Mouse (Mus musculus): ENCODE measurements at regions not wholly inside any gene's neighbourhood (a gene's known extent, or its start where the extent isn't known, plus 50 kb on each side); places are given as distances from the start of the nearest gene placed in this dataset.

- H3K4me3 ChIP-seq (ENCODE audit: insufficient read depth, low read depth, low read length): no peak overlapping the region
- H3K27ac ChIP-seq (replicated peaks; ENCODE audit: low read depth, low read length): no peak overlapping the region
- H3K4me1 ChIP-seq (ENCODE audit: control insufficient read depth, insufficient read depth, insufficient read length, low read length): no peaks in the 10 kb centered on the region
These were observed 121.9 kb downstream of the Gm10260 start for GRCm38 (mm10) chr13:97638457-97639088.

- no peaks in the 10 kb centered on the region for H3K4me1 ChIP-seq (ENCODE audit: control insufficient read depth, insufficient read depth, insufficient read length, low read length)
- H3K4me3 ChIP-seq (ENCODE audit: insufficient read depth, low read depth, low read length): no peak overlapping the region
- H3K27ac ChIP-seq (replicated peaks; ENCODE audit: low read depth, low read length): no peak overlapping the region
These were observed 122.9 kb downstream of the Gm10260 start for GRCm38 (mm10) chr13:97637506-97637905.

GRCm38 (mm10) chr13:97634041-97634788 lies 126.2 kb downstream of the Gm10260 start:
- no peaks in the 10 kb centered on the region for H3K4me1 ChIP-seq (ENCODE audit: control insufficient read depth, insufficient read depth, insufficient read length, low read length)

GRCm38 (mm10) chr13:97633551-97633950 lies 126.9 kb downstream of the Gm10260 start:
- Histone ChIP-seq H3K27ac (replicated peaks; ENCODE audit: low read depth, low read length) (no peak overlapping the region), H3K4me3 (ENCODE audit: insufficient read depth, low read depth, low read length) (no peak overlapping the region), H3K4me1 (ENCODE audit: control insufficient read depth, insufficient read depth, insufficient read length, low read length) (no peaks in the 10 kb centered on the region)

More at GRCm38 (mm10) chr13:97634041-97634788, 126.2 kb downstream of the Gm10260 start:
- no peak overlapping the region for H3K27ac ChIP-seq (replicated peaks; ENCODE audit: low read depth, low read length)
- H3K4me3 ChIP-seq (ENCODE audit: insufficient read depth, low read depth, low read length): no peak overlapping the region

GRCm38 (mm10) chr13:97631872-97632402 lies 128.5 kb downstream of the Gm10260 start:
- Histone ChIP-seq H3K4me3 (ENCODE audit: insufficient read depth, low read depth, low read length) (no peak overlapping the region), H3K27ac (replicated peaks; ENCODE audit: low read depth, low read length) (no peak overlapping the region), H3K4me1 (ENCODE audit: control insufficient read depth, insufficient read depth, insufficient read length, low read length) (no peaks in the 10 kb centered on the region)

- Histone ChIP-seq H3K4me1 (ENCODE audit: control insufficient read depth, insufficient read depth, insufficient read length, low read length) (no peaks in the 10 kb centered on the region), H3K27ac (replicated peaks; ENCODE audit: low read depth, low read length) (no peak overlapping the region), H3K4me3 (ENCODE audit: insufficient read depth, low read depth, low read length) (no peak overlapping the region)
These were observed 129.5 kb downstream of the Gm10260 start for GRCm38 (mm10) chr13:97630921-97631320.

- H3K27ac ChIP-seq (replicated peaks; ENCODE audit: low read depth, low read length): no peak overlapping the region
- no peaks in the 10 kb centered on the region; the same call in 1 of the 2 replicates for H3K4me1 ChIP-seq (ENCODE audit: control insufficient read depth, insufficient read depth, insufficient read length, low read length)
These were observed 131.8 kb downstream of the Gm10260 start for GRCm38 (mm10) chr13:97628608-97629007.

GRCm38 (mm10) chr13:97627247-97627646 lies 133.2 kb downstream of the Gm10260 start:
- H3K27ac ChIP-seq (replicated peaks; ENCODE audit: low read depth, low read length): no peak overlapping the region
- no peaks in the 10 kb centered on the region; the same call in 1 of the 2 replicates for H3K4me1 ChIP-seq (ENCODE audit: control insufficient read depth, insufficient read depth, insufficient read length, low read length)
- H3K4me3 ChIP-seq (ENCODE audit: insufficient read depth, low read depth, low read length): no peak overlapping the region

More at GRCm38 (mm10) chr13:97628608-97629007, 131.8 kb downstream of the Gm10260 start:
- no peak overlapping the region for H3K4me3 ChIP-seq (ENCODE audit: insufficient read depth, low read depth, low read length)

GRCm38 (mm10) chr13:97626786-97627185 lies 133.6 kb downstream of the Gm10260 start:
- Histone ChIP-seq H3K27ac (replicated peaks; ENCODE audit: low read depth, low read length) (no peak overlapping the region), H3K4me3 (ENCODE audit: insufficient read depth, low read depth, low read length) (no peak overlapping the region), H3K4me1 (ENCODE audit: control insufficient read depth, insufficient read depth, insufficient read length, low read length) (no peaks in the 10 kb centered on the region; the same call in 1 of the 2 replicates)

GRCm38 (mm10) chr13:97626116-97626515 lies 134.3 kb downstream of the Gm10260 start:
- Histone ChIP-seq H3K4me3 (ENCODE audit: insufficient read depth, low read depth, low read length) (no peak overlapping the region), H3K27ac (replicated peaks; ENCODE audit: low read depth, low read length) (no peak overlapping the region), H3K4me1 (ENCODE audit: control insufficient read depth, insufficient read depth, insufficient read length, low read length) (no peaks in the 10 kb centered on the region; the same call in 1 of the 2 replicates)

GRCm38 (mm10) chr13:97625391-97625790 lies 135.0 kb downstream of the Gm10260 start:
- Histone ChIP-seq H3K4me3 (ENCODE audit: insufficient read depth, low read depth, low read length) (no peak overlapping the region), H3K27ac (replicated peaks; ENCODE audit: low read depth, low read length) (no peak overlapping the region), H3K4me1 (ENCODE audit: control insufficient read depth, insufficient read depth, insufficient read length, low read length) (no peaks in the 10 kb centered on the region; the same call in 1 of the 2 replicates)

- no peaks in the 10 kb centered on the region for H3K4me1 ChIP-seq (ENCODE audit: control insufficient read depth, insufficient read depth, insufficient read length, low read length)
- no peak overlapping the region for H3K27ac ChIP-seq (replicated peaks; ENCODE audit: low read depth, low read length)
- H3K4me3 ChIP-seq (ENCODE audit: insufficient read depth, low read depth, low read length): no peak overlapping the region
These were observed 142.2 kb downstream of the Gm10260 start for GRCm38 (mm10) chr13:97618190-97618586.

- no peaks in the 10 kb centered on the region for H3K4me1 ChIP-seq (ENCODE audit: control insufficient read depth, insufficient read depth, insufficient read length, low read length)
- H3K4me3 ChIP-seq (ENCODE audit: insufficient read depth, low read depth, low read length): no peak overlapping the region
- no peak overlapping the region for H3K27ac ChIP-seq (replicated peaks; ENCODE audit: low read depth, low read length)
These were observed 142.8 kb downstream of the Gm10260 start for GRCm38 (mm10) chr13:97617511-97618189.

- no peak overlapping the region for H3K27ac ChIP-seq (replicated peaks; ENCODE audit: low read depth, low read length)
- no peak overlapping the region for H3K4me3 ChIP-seq (ENCODE audit: insufficient read depth, low read depth, low read length)
- H3K4me1 ChIP-seq (ENCODE audit: control insufficient read depth, insufficient read depth, insufficient read length, low read length): no peaks in the 10 kb centered on the region
These were observed 143.5 kb downstream of the Gm10260 start for GRCm38 (mm10) chr13:97616919-97617318.

- no peak overlapping the region for H3K4me3 ChIP-seq (ENCODE audit: insufficient read depth, low read depth, low read length)
- H3K27ac ChIP-seq (replicated peaks; ENCODE audit: low read depth, low read length): no peak overlapping the region
- H3K4me1 ChIP-seq (ENCODE audit: control insufficient read depth, insufficient read depth, insufficient read length, low read length): peaks cover 5% of the 10 kb centered on the region; the same call in 1 of the 2 replicates
These were observed 153.2 kb downstream of the Gm10260 start for GRCm38 (mm10) chr13:97607221-97607723.

All from brown adipose tissue, adult 24 weeks (tissue).